ENCODE assay signal across 8 mouse cellular contexts in the genomic region with DNA sequence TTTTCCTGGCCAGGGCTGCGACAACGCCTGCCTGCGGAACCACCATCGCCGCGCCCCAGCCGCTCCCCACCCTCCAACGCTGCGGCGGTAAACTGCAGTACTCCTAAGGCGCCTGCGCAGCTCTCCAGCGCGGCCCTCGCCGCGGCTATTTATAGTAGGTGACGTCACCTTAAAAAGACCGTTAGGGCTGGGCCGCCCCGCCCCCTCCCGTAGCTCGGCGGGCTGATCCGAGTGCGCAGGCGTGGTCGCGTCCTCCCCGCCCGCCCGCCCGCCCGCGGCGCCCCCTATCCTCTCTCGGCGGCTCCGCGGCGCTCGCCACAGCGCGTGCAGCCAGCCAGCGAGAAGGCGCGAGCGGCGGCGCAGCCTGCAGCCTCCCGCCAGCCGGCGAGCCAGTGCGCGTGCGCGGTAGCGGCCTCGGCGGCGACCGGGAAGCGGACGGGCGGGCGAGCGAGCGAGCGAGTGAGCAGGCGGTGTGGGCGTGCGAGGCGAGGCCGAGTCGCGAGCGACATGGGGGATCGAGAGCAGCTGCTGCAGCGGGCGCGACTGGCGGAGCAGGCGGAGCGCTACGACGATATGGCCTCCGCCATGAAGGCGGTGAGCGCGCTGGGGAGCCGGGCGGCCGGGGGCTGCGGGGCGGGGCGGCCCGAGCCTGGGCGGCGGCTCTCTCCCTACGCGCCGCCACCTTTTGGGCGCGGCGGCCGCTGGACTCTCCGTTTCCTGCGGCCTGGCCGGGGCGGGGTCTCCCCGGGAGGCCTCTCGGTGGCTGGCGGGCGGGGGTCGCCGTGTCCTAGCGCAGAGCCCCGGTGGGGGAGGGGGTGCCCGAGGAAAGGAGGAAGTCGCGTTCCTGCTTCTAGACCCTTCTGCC. TPM values are rescaled to one million over a fixed set of nuclear protein-coding genes. Genes with fewer than 3 reads are reported as not detected.
DNase-seq lines count a peak whose midpoint lies in the region; ATAC-seq and TF ChIP-seq lines count a peak whose summit lies in the region.

A gene (plus strand): TSS at position 256 of the 865 bp plus-strand sequence.

- no peak for TF ChIP-seq CTCF in C2C12 (IDR thresholded peaks at IDR 0.05; ENCODE audit: control insufficient read depth, insufficient read depth, insufficient read length)
- peak; percentile 46; the same call in 1 of the 2 replicates for TF ChIP-seq CTCF in brain, embryonic 14.5 days (IDR thresholded peaks at IDR 0.05; ENCODE audit: borderline replicate concordance, extremely low read depth, insufficient read depth, insufficient read length)
- peak; percentile 33; the same call in 1 of the 2 replicates for TF ChIP-seq CTCF in kidney, postnatal 0 days (IDR thresholded peaks at IDR 0.05; ENCODE audit: low read depth)

- peak within 1 kb of the TSS; percentile 95 for H3K9ac ChIP-seq in heart, embryonic 12.5 days
- H3K9ac ChIP-seq in kidney, postnatal 0 days (ENCODE audit: low read depth, low read length) = peak within 1 kb of the TSS; percentile 91
- peak within 1 kb of the TSS; percentile 92 for H3K9ac ChIP-seq in liver, embryonic 11.5 days (ENCODE audit: low read depth, low read length)
- peak within 1 kb of the TSS; percentile 93 for H3K9ac ChIP-seq in stomach, embryonic 14.5 days (replicated peaks; ENCODE audit: low read depth, low read length)

- peak within 1 kb of the TSS; percentile 86 for H3ac ChIP-seq in C2C12 (ENCODE audit: control insufficient read depth, insufficient read length, low read depth)

- peak within 1 kb of the TSS; percentile 100 for H3K27ac ChIP-seq in heart, embryonic 12.5 days (ENCODE audit: poor library complexity, severe bottlenecking)
- peak within 1 kb of the TSS; percentile 96 for H3K27ac ChIP-seq in kidney, postnatal 0 days
- H3K27ac ChIP-seq in liver, embryonic 11.5 days (ENCODE audit: low read depth, low read length) = peak within 1 kb of the TSS; percentile 100
- peak within 1 kb of the TSS; percentile 99 for H3K27ac ChIP-seq in stomach, embryonic 14.5 days (ENCODE audit: low read length)

- H3K36me3 ChIP-seq in C2C12 (ENCODE audit: control insufficient read depth, insufficient read depth) = peaks cover 33% of the 10 kb centered on the region
- H3K36me3 ChIP-seq in erythroblast, embryonic 14.5 days (ENCODE audit: control insufficient read depth) = peaks cover 40% of the 10 kb centered on the region
- peaks cover 25% of the 10 kb centered on the region for H3K36me3 ChIP-seq in heart, embryonic 12.5 days
- H3K36me3 ChIP-seq in kidney, postnatal 0 days (ENCODE audit: insufficient read depth, low read length) = no peaks in the 10 kb centered on the region
- peaks cover 5% of the 10 kb centered on the region; the same call in 1 of the 2 replicates for H3K36me3 ChIP-seq in liver, embryonic 11.5 days (ENCODE audit: control insufficient read depth, insufficient read depth, low read length)
- peaks cover 2% of the 10 kb centered on the region; the same call in 1 of the 2 replicates for H3K36me3 ChIP-seq in stomach, embryonic 14.5 days (ENCODE audit: control insufficient read depth, insufficient read depth, low read length)

- ATAC-seq in heart, embryonic 12.5 days (ENCODE audit: insufficient number of reproducible peaks, low FRiP score) = peak; percentile 96
- peak; percentile 96 for ATAC-seq in kidney, postnatal 0 days (replicated peaks; ENCODE audit: low FRiP score, low read depth)
- ATAC-seq in liver, embryonic 11.5 days (replicated peaks; ENCODE audit: low FRiP score) = peak; percentile 94
- peak; percentile 97 for ATAC-seq in stomach, embryonic 14.5 days (ENCODE audit: insufficient number of reproducible peaks, insufficient read depth, low FRiP score, low read depth)

- H3K9me3 ChIP-seq in erythroblast, embryonic 14.5 days (ENCODE audit: control insufficient read depth, low read length) = no peaks in the 10 kb centered on the region
- no peaks in the 10 kb centered on the region for H3K9me3 ChIP-seq in heart, embryonic 12.5 days (replicated peaks)
- no peaks in the 10 kb centered on the region for H3K9me3 ChIP-seq in kidney, postnatal 0 days (replicated peaks; ENCODE audit: low read length)
- H3K9me3 ChIP-seq in liver, embryonic 11.5 days (ENCODE audit: control insufficient read depth, low read length) = no peaks in the 10 kb centered on the region
- H3K9me3 ChIP-seq in stomach, embryonic 14.5 days (ENCODE audit: control insufficient read depth, low read depth, low read length) = no peaks in the 10 kb centered on the region

- no peaks in the 10 kb centered on the region for H3K27me3 ChIP-seq in C2C12 (ENCODE audit: control insufficient read depth, insufficient read depth, insufficient read length)
- H3K27me3 ChIP-seq in erythroblast, embryonic 14.5 days (ENCODE audit: control insufficient read depth) = peaks cover under 1% of the 10 kb centered on the region
- H3K27me3 ChIP-seq in heart, embryonic 12.5 days (replicated peaks) = no peaks in the 10 kb centered on the region
- H3K27me3 ChIP-seq in kidney, postnatal 0 days (ENCODE audit: insufficient read depth, low read length) = no peaks in the 10 kb centered on the region
- no peaks in the 10 kb centered on the region for H3K27me3 ChIP-seq in liver, embryonic 11.5 days (replicated peaks; ENCODE audit: control insufficient read depth, insufficient read depth, low read length)
- no peaks in the 10 kb centered on the region for H3K27me3 ChIP-seq in stomach, embryonic 14.5 days (ENCODE audit: control insufficient read depth, insufficient read depth, low read length)

- peaks cover 67% of the 10 kb centered on the region for H3K4me1 ChIP-seq in erythroblast, embryonic 14.5 days (ENCODE audit: control insufficient read depth)
- H3K4me1 ChIP-seq in heart, embryonic 12.5 days (replicated peaks) = peaks cover 39% of the 10 kb centered on the region
- peaks cover 1% of the 10 kb centered on the region; the same call in 1 of the 2 replicates for H3K4me1 ChIP-seq in kidney, postnatal 0 days (replicated peaks; ENCODE audit: insufficient read depth, low read length)
- peaks cover 20% of the 10 kb centered on the region for H3K4me1 ChIP-seq in liver, embryonic 11.5 days (replicated peaks; ENCODE audit: control insufficient read depth, insufficient read depth, low read length)
- peaks cover 14% of the 10 kb centered on the region; the same call in 1 of the 2 replicates for H3K4me1 ChIP-seq in stomach, embryonic 14.5 days (ENCODE audit: control insufficient read depth, insufficient read depth, low read length)

- DNase-seq in brain, embryonic 14.5 days (ENCODE audit: low read depth) = peak; percentile 98
- DNase-seq in kidney, postnatal 0 days (ENCODE audit: low spot score) = peak; percentile 99
- DNase-seq in liver, embryonic 11.5 days (ENCODE audit: low spot score) = peak; percentile 94
- peak; percentile 99 for DNase-seq in naive thymus-derived CD4-positive, alpha-beta T cell, adult 2 months (ENCODE audit: low read depth)

- H3K4me3 ChIP-seq in C2C12 (ENCODE audit: insufficient read depth, poor library complexity, severe bottlenecking) = peak within 1 kb of the TSS; percentile 93
- H3K4me3 ChIP-seq in erythroblast, embryonic 14.5 days (replicated peaks) = peak within 1 kb of the TSS; percentile 98
- H3K4me3 ChIP-seq in heart, embryonic 12.5 days = peak within 1 kb of the TSS; percentile 79
- H3K4me3 ChIP-seq in kidney, postnatal 0 days (replicated peaks; ENCODE audit: low read depth, low read length) = peak within 1 kb of the TSS; percentile 79
- peak within 1 kb of the TSS; percentile 85 for H3K4me3 ChIP-seq in liver, embryonic 11.5 days (ENCODE audit: low read depth, low read length)
- peak within 1 kb of the TSS; percentile 89 for H3K4me3 ChIP-seq in stomach, embryonic 14.5 days (ENCODE audit: low read depth, low read length)

- under 1% methylated on average over 82 of the region's 121 CpGs for WGBS in heart, embryonic 12.5 days
- under 1% methylated on average over 78 of the region's 121 CpGs for WGBS in kidney, postnatal 0 days
- WGBS in liver, embryonic 11.5 days = under 1% methylated on average over 119 of the region's 121 CpGs
- WGBS in stomach, embryonic 14.5 days = under 1% methylated on average over 115 of the region's 121 CpGs

- H3K79me3 ChIP-seq in C2C12 (ENCODE audit: low read depth) = peaks cover 46% of the 10 kb centered on the region

- peaks cover 49% of the 10 kb centered on the region for H3K79me2 ChIP-seq in C2C12 (ENCODE audit: control insufficient read depth, insufficient read depth)

- H3K4me2 ChIP-seq in heart, embryonic 12.5 days = peak within 1 kb of the TSS; percentile 81
- H3K4me2 ChIP-seq in kidney, postnatal 0 days (ENCODE audit: low read length) = peak within 1 kb of the TSS; percentile 89
- peak within 1 kb of the TSS; percentile 93 for H3K4me2 ChIP-seq in liver, embryonic 11.5 days
- peak within 1 kb of the TSS; percentile 78 for H3K4me2 ChIP-seq in stomach, embryonic 14.5 days (replicated peaks; ENCODE audit: low read depth, low read length)

- peak; percentile 94 for TF ChIP-seq POLR2A in brain, embryonic 14.5 days (IDR thresholded peaks at IDR 0.05; ENCODE audit: borderline replicate concordance, extremely low read depth, insufficient read depth, insufficient read length, poor library complexity, severe bottlenecking)

TF ChIP-seq in C2C12, 6 proteins besides CTCF, POLR2A, EP300 and RAD21:
- TF ChIP-seq CEBPB (IDR thresholded peaks at IDR 0.05; ENCODE audit: low read depth) (no peak), MAX (IDR thresholded peaks at IDR 0.05) (peak; percentile 68)
TF ChIP-seq in C2C12: peak in this region for 1.

RNA-seq across cellular contexts. Expression of the gene that starts here (rescaled TPM):
- 213 TPM for polyA plus RNA-seq in C2C12 (2012; fragmentation: generic; extraction: Trizol)
- polyA plus RNA-seq in brain, embryonic 14.5 days (2012; rRNA removed) = 379 and 484 TPM in 2 replicates
- polyA plus RNA-seq in erythroblast, embryonic 14.5 days (2012) = 15.9 and 17.6 TPM in 2 replicates
- polyA plus RNA-seq in heart, embryonic 12.5 days (2016; fragmentation: Nextera tagmentation; extraction: Ambion mirVana) = 481 and 488 TPM in 2 replicates
- 236 and 272 TPM in 2 replicates for polyA plus RNA-seq in kidney, postnatal 0 days (2015; fragmentation: Nextera tagmentation; extraction: Ambion mirVana)
- 361 and 380 TPM in 2 replicates for polyA plus RNA-seq in liver, embryonic 11.5 days (2014; fragmentation: Nextera tagmentation; extraction: Ambion mirVana)
- polyA plus RNA-seq in stomach, embryonic 14.5 days (2014; fragmentation: Nextera tagmentation; extraction: Ambion mirVana) = 388 and 396 TPM in 2 replicates

Comparison
In these comparisons a context has a peak if more than half of its experiments do, and no peak if none do; other contexts are left out.
1. Peak in every context shown above with its lines: DNase-seq, ATAC-seq, H3K4me3 ChIP-seq and H3K27ac ChIP-seq.
2. RNA of the gene that starts here (polyA plus RNA-seq): 379 to 484 TPM in brain, embryonic 14.5 days, 481 to 488 TPM in heart, embryonic 12.5 days, 388 to 396 TPM in stomach, embryonic 14.5 days, 361 to 380 TPM in liver, embryonic 11.5 days, 236 to 272 TPM in kidney, postnatal 0 days and 213 TPM in C2C12 (single experiment); 15.9 to 17.6 TPM in erythroblast, embryonic 14.5 days; every median in the first group is over 10 times any median in the second.